Mouse (Mus musculus): Measurements from ENCODE around the gene Cox6a2.
"Not testable (repeated sequence)": the region's sequence is repeated elsewhere in the genome, so short reads cannot be mapped to it uniquely, and the experiment has no call there.

Gene Cox6a2

DNA sequence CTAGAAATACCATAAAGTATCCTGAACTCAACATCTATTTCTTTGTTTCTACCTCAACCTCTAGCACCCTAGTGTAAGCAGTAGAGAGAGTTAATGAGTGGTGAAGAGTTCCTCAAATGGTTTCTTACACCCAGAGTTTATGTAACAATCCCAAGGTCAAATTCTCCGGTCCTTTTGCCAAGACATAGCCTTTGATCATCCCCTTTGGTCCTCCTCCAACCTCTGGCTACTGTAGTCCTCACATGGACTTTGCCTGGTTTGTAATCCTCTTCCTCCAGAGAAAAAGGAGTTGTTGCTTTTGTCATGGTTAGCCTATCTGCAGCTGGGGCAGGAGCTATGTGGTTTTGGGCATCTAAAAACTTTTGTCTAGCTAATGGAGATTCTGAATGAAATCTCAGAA lies 29.3 kb upstream of the Cox6a2 start:
- no peak for DNase-seq (ENCODE audit: low spot score in 2 of 2)

DNA sequence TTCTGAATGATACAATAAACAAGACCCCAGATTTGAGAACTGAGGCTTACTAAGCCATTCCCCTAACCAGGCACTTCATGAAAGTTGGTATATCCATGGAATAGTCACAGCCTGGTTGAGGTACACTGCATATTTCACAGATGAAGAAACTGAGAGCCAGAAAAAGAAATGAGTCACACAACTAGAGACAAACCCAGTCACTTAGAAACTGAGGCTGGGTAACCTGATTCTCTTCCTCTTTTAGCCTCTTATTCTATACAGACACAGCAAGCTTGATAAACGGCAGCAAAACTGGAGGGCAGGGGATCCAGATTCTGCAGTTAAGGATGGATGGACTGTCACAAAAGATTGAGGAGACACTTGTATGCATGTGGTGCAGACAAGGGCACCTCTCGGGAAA lies 28.6 kb upstream of the Cox6a2 start:
- DNase-seq (ENCODE audit: low spot score in 2 of 2): no peak

DNA sequence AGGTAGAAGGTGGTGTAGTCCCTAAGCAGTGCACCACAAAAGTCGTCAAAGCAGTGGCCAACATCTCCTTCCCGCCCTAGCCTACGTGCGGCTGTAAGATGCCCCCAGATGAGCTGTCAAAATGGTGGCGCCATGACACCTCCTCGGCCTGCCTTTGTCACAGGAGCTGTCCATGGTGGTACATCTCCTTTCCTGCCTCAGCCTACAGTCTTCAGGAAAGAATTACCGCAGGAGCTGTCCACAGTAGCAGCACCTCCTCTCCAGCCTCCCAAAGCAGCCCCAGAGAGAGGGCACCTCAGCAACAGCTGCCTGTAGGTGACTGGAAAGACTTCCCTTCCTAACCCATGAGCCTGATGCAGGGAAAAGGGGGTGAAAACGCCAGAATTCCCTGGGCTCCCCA lies 25.6 kb upstream of the Cox6a2 start:
- DNase-seq (ENCODE audit: low spot score in 2 of 2): no peak

DNA sequence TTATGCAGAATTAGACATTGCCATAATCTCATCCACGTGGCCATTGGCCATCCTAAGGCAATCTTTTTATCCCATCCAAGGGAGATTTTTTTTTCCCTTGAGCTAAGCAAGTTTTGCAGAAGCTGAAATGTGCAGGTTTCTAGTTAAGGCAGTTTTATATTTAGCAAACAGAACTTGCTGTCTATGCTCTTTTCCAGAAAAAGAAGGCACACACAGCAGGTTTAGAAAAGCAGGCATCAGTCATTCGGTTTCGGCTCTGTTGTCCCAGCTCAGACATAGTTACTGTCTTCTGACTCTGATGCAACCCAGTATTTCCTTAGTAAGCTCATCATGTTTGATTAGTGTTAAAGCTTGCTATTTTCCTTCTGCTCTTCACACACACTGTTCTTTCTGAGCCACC lies 14.7 kb upstream of the Cox6a2 start:
- no peak for DNase-seq (ENCODE audit: low spot score in 2 of 2)

DNA sequence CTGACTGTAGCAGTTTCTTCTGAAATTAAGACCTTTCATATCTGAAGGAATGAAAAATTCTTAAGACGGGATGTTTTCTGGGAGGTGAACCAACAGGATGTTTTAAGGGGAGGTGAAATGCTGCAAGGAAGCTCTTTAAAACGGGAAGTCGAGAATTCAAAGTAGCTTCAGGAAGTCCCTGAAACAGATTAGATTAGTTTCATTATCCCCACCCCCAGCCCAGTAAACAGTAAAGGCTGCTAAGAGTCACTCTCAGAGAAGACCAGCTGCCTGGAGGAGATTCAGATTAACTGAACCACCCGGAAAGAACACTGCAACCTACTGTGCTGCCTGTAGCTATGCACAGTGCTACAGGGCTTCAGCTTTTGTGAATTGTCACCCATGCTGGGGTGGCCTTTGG lies 13.8 kb upstream of the Cox6a2 start:
- no peak for DNase-seq (ENCODE audit: low spot score in 2 of 2)

DNA sequence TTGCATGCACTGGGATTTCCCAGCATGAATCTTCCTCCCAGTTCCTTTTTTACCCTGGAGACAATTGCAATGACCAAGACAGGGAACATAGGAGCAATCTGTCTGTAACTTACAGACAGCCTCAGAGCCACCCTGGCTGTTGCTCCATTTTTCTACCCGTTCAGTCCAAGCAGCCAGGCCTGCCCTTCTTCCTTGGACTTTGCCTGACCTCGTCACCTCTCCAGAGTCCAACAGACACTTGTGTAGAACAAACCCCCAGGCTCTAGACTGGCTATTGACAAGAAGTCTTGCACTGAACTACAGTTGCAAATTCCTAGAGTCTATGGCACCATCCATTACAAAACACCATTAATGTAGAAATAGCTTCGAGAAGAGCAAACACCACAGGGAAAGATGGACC lies 3.6 kb upstream of the Cox6a2 start:
- DNase-seq (ENCODE audit: low spot score in 2 of 2): no peak

DNA sequence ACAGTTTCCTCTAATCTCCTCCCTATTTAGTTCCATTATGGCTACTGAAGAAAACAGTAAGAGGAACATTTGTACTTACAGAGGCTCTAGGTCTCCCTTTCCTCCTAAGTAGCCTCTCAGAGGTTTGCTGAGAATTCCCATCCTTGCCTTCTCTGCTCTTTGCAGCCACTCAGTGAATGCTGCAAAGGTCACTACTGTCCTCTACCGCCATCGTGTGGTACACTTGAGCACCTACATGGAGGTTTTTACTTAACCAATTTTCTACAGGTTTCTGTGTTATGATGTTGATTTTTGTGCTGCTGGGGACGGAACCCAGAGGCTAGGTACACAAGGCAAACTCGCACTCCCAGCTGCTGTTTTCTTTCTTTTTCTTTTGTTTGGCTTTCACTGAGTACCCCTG lies 2.0 kb upstream of the Cox6a2 start:
- peak in 1 of 2 experiments; percentile 53 for DNase-seq (ENCODE audit: low spot score in 2 of 2)

DNA sequence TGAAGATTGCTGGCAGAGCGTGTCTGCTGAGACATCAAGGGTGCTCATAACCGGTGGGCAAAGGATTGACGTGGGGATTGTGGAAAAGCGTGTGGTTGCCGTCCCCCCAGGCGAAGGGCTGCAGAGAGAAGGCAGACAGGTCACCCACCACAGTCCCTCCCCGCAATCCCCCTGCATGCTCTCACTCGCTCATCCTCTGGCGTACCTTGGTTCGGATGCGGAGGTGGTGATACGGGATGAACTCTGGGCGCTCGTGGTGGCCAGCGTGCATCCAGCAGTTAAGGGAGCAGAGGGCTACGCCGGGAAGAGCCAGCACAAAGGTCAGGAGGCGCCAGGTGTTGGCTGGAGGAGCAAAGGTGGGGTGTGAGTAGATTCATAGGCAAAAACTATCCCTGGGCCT lies 492 bp downstream of the Cox6a2 start:
- no peak for DNase-seq (ENCODE audit: low spot score in 2 of 2)

DNA sequence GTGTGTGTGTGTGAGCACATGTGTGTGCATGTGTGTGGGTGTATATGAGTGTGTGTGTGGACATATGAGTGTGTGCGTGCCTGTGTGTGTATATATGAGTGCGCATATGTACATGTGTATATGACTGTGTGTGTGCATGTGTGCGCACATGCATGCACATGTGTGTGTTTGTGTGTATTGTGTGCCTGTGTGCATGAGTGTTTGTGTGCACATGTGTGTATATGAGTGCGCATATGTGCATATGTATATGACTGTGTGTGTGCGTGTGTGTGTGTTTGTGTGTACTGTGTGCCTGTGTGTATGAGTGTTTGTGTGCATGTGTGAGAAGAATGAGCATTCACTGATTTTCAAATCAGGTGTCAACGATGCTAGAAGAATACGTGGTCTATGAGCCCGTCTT lies 2.0 kb downstream of the Cox6a2 start:
- no peak for DNase-seq (ENCODE audit: low spot score in 2 of 2)

DNA sequence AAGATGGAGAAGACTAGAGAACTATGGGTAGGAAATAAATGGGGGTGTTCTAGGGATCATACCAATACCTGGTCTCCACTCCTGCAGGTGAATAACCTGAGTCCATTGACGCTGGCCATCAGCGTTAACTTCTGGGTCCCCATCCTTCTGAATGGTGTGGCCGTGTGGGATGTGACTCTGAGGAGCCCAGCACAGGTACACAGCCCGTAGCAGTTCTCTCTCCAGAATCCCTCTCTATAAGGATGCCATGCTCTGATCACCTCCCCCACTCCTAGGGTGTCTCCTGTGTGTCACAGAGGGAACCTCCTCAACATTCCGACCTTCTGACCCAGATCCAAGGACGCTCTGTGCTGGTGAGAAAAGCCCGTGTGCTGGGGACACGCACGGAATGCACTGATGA lies 3.1 kb downstream of the Cox6a2 start:
- DNase-seq (ENCODE audit: low spot score in 2 of 2): no peak

DNA sequence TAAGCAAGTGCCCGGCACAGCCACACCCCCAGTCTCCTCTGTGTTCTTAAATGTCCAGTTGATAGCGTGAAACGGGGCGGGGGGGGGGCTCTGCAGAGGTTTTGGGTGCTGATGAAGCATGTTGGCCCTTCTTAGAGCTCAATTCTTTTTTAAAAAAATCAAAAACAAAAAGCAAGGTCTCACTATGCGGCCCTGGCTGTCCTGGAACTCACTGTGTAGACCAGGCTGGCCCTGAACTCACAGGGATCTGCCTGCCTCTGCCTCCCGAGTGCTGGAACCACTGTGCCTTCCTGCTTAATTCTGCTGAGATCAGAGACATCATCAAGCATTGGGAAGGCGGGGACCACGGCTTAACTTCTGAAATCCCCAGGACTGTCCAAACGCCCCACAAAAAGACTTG lies 4.6 kb downstream of the Cox6a2 start:
- no peak for DNase-seq (ENCODE audit: low spot score in 2 of 2)

DNA sequence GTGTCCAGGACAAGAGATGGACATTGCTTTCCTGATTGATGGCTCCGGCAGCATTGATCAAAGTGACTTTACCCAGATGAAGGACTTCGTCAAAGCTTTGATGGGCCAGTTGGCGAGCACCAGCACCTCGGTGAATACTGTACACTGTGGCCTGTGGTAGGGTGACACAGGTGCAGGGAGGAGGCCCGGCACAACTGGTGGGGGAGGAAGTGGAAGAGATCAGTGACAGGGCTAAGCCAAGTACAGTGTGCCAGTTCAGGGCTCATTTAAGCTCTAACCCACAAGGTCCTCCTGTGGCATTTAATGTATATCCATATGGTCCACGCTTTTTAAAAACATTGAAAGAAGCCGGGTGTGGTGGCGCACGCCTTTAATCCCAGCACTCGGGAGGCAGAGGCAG lies 24.5 kb downstream of the Cox6a2 start:
- DNase-seq (ENCODE audit: low spot score in 2 of 2): no peak

DNA sequence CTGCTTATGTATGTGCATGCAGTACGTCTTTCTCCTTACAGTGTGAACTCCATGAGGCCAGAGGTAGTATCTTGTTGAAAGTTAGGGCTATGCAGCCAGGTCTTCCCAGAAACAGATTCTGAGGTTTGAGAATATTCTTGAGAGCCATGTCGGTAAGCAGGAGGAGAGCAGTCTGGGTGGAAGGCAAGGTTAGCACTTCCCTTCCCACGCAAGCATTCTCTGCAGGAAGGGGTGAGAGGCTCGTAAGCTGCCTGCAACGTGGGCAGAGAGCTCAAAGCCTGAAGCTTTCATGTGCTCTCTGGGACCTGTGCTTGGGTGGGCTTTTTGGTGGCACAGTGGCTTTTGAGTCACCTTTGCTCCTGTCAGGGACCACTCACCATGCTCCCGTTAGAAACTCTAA lies 25.6 kb downstream of the Cox6a2 start:
- DNase-seq (ENCODE audit: low spot score in 2 of 2): no peak

DNA sequence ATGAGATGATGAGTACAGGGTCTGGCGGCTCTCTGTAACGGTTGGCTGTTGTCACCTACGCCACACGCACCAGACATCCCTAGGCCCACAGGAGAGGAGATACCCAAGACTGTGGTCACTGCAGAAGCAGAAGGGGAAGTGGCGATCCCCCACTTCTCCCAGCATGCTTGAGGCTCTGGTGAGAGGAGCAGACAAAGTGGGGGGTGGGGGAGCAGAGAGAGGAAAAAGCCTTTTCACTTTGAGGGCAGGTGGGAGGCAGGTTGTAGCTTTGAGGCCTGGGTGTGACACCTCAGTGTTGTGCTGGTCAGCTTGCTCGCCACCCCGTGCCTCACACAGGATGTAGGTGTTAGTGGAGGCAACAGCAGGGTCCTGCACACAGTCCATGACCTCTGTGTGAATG lies 26.1 kb downstream of the Cox6a2 start:
- no peak for DNase-seq (ENCODE audit: low spot score in 2 of 2)

DNA sequence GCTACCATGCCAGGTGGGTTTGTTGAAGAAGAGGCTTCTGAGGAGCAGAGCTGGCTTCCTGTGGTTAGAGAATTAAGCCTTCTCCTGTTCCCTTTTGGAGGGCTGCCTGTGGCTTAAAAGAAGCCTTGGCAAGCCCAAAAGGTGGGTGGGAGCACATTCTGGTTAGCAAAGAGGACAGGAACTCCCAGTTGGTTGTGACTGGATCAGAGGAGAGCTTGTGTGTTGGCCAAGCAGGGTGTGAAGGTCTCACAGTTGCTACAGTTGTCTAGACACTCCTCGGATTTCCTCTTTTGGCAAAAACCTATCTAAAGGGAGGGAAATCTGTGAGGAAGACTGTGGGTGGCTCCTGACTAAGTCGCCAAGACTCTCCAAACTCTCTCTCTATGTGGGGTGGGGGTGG lies 27.8 kb downstream of the Cox6a2 start:
- DNase-seq (ENCODE audit: low spot score in 2 of 2): no peak

DNA sequence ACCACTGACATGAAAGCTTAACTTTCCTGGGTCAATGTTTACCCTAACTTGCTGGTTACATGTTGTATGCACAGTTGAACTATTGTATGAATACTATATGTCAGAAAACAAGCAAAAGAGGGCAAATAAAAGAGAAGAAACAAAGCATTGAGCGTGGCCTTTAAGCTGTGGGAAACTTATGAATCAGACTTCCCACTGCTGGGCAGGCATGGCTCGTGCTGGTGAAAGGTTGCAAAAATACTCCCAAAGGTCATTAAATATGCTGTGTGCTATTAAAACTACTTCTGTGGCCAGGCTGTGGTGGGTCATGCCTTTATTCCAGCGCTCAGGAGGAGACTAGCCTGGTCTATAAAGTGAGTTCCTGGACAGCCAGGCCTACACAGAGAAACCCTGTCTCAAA lies 36.2 kb downstream of the Cox6a2 start:
- DNase-seq (ENCODE audit: low spot score in 2 of 2): no peak

DNA sequence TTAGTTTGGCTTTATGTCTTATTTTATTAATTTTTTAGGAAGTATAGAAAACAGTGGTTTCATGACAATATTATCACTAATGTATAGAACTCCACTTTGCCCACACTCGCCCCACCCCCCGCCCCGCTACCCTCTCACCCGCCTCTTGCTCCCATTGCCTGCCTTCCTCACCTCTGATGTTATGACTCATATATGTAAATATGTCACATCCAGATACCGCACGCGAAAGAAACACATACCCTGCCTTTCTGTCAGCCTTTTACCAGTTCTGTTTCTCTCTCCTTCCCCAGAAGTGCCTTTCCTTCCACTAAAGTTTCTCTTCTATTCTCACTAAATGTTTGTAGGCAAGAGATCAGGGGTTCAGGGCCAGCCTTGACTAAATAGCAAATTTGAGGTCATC lies 39.8 kb downstream of the Cox6a2 start:
- no peak for DNase-seq (ENCODE audit: low spot score in 2 of 2)

DNA sequence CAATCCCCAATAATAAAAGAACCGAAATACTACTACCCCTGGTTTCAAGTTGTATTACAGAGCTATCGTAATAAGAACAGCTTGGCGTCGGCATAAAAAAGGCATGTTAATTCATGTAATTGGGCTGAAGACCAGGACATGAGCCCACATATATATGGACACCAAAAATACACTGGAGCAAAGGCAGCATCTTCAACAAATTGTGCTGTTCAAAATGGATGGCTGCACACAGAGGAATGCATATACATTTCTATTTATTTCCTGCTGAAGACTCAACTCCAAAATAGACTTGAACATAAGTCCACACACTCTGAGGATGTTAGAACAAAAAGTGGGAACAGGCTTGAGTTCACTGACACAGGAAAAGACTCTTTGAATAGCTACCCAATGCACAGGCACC lies 42.2 kb downstream of the Cox6a2 start:
- no peak for DNase-seq (ENCODE audit: low spot score in 2 of 2)

DNA sequence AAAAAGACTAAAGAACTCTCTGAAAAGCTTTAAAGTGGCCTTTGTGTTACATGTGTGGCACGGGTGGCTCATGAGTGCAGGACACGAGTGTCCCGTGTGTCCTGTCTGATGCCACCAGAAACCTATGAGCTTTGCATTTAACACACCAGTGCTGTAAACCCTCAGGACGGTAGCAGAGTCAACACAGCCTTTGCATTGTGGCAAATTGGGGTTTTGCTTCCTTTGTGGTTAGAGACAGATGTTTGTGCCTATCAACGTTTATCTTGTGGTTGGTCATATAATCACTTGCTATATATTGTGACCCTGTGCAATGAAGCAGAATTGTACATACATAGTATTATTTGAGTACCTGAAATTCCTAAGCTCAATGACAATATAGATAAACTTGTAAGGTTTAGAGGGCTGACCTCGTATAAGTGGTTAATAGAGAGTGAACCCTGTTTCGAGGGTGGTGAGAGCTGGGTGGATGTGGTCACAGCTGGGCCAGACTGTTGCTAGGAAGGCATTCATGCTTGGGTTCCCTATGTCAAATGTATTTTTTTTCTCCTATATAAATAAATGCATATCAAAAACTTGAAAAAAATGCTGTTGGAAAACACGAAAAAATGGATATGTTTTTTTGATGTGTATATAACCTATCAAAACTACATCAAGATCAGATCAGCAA lies 47.4 kb downstream of the Cox6a2 start:
- DNase-seq (ENCODE audit: low spot score in 2 of 2): not testable (repeated sequence)

All from cerebellum, postnatal 4 days (tissue).